Mouse (Mus musculus): Measurements from ENCODE around the gene Kdelc2. TPM values are rescaled to one million over a fixed set of nuclear protein-coding genes. Genes with fewer than 3 reads are reported as not detected.
A peak's percentile ranks its signal among the peaks of the same experiment; 100 is the strongest.

Kdelc2 gene
- 1 to 10 TPM; 9.4 to 9.5 TPM for total RNA-seq (2021)

GRCm38 (mm10) chr9:53383951-53384866 is at the start of gene Kdelc2:
Gene Kdelc2 (plus strand): TSS chr9:53384025.
- DNase-seq (ENCODE audit: low spot score) = peak; percentile 68
- intact Hi-C loops (cut with DNase I) = no loop called here

- intact Hi-C loops (cut with DNase I) = no loop called here
- no peak for DNase-seq (ENCODE audit: low spot score)
Observed at GRCm38 (mm10) chr9:53335131-53335530, 48.7 kb upstream of the Kdelc2 start.

- intact Hi-C loops (cut with DNase I) = no loop called here
- DNase-seq (ENCODE audit: low spot score) = no peak
Observed at GRCm38 (mm10) chr9:53339603-53340002, 44.2 kb upstream of the Kdelc2 start.

- DNase-seq (ENCODE audit: low spot score) = no peak
- intact Hi-C loops (cut with DNase I) = no loop called here
Observed at GRCm38 (mm10) chr9:53340328-53340916, 43.4 kb upstream of the Kdelc2 start.

GRCm38 (mm10) chr9:53340969-53341368 is 42.9 kb upstream of the Kdelc2 start:
- no peak for DNase-seq (ENCODE audit: low spot score)
- intact Hi-C loops (cut with DNase I) = no loop called here

GRCm38 (mm10) chr9:53341981-53342380 is 41.8 kb upstream of the Kdelc2 start:
- no peak for DNase-seq (ENCODE audit: low spot score)
- intact Hi-C loops (cut with DNase I) = no loop called here

GRCm38 (mm10) chr9:53344646-53345432 is 39.0 kb upstream of the Kdelc2 start:
- intact Hi-C loops (cut with DNase I) = no loop called here
- DNase-seq (ENCODE audit: low spot score) = no peak

- DNase-seq (ENCODE audit: low spot score) = no peak
- intact Hi-C loops (cut with DNase I) = no loop called here
Observed at GRCm38 (mm10) chr9:53345728-53346127, 38.1 kb upstream of the Kdelc2 start.

GRCm38 (mm10) chr9:53346402-53346801 is 37.4 kb upstream of the Kdelc2 start:
- no peak for DNase-seq (ENCODE audit: low spot score)
- intact Hi-C loops (cut with DNase I) = no loop called here

- intact Hi-C loops (cut with DNase I) = no loop called here
- DNase-seq (ENCODE audit: low spot score) = no peak
Observed at GRCm38 (mm10) chr9:53349211-53349610, 34.6 kb upstream of the Kdelc2 start.

GRCm38 (mm10) chr9:53350331-53350730 is 33.5 kb upstream of the Kdelc2 start:
- intact Hi-C loops (cut with DNase I) = no loop called here

GRCm38 (mm10) chr9:53351899-53352298 is 31.9 kb upstream of the Kdelc2 start:
- intact Hi-C loops (cut with DNase I) = no loop called here
- DNase-seq (ENCODE audit: low spot score) = no peak

More at GRCm38 (mm10) chr9:53350331-53350730, 33.5 kb upstream of the Kdelc2 start:
- no peak for DNase-seq (ENCODE audit: low spot score)

- intact Hi-C loops (cut with DNase I) = no loop called here
- no peak for DNase-seq (ENCODE audit: low spot score)
Observed at GRCm38 (mm10) chr9:53353161-53353560, 30.7 kb upstream of the Kdelc2 start.

- DNase-seq (ENCODE audit: low spot score) = no peak
- intact Hi-C loops (cut with DNase I) = no loop called here
Observed at GRCm38 (mm10) chr9:53356219-53357155, 27.3 kb upstream of the Kdelc2 start.

- no peak for DNase-seq (ENCODE audit: low spot score)
- intact Hi-C loops (cut with DNase I) = no loop called here
Observed at GRCm38 (mm10) chr9:53371339-53371738, 12.5 kb upstream of the Kdelc2 start.

GRCm38 (mm10) chr9:53375907-53376306 is 7.9 kb upstream of the Kdelc2 start:
- no peak for DNase-seq (ENCODE audit: low spot score)
- intact Hi-C loops (cut with DNase I) = no loop called here

- DNase-seq (ENCODE audit: low spot score) = no peak
Observed at GRCm38 (mm10) chr9:53376820-53377219, 7.0 kb upstream of the Kdelc2 start.

GRCm38 (mm10) chr9:53377597-53377996 is 6.2 kb upstream of the Kdelc2 start:
- intact Hi-C loops (cut with DNase I) = no loop called here
- DNase-seq (ENCODE audit: low spot score) = no peak

More at GRCm38 (mm10) chr9:53376820-53377219, 7.0 kb upstream of the Kdelc2 start:
- intact Hi-C loops (cut with DNase I) = no loop called here

GRCm38 (mm10) chr9:53378171-53378570 is 5.7 kb upstream of the Kdelc2 start:
- intact Hi-C loops (cut with DNase I) = no loop called here

More at GRCm38 (mm10) chr9:53378171-53378570, 5.7 kb upstream of the Kdelc2 start:
- no peak for DNase-seq (ENCODE audit: low spot score)
